Mouse (Mus musculus) thymus, postnatal 14 days (tissue): Measurements from ENCODE around the gene Wdr13.
"Not testable (repeated sequence)": the region's sequence is repeated elsewhere in the genome, so short reads cannot be mapped to it uniquely, and the experiment has no call there.

Experiments used
- DNase-seq: peaks from one replicate; pipeline ENCODE4 v3.0.0; 2021

The Wdr13 gene

DNA sequence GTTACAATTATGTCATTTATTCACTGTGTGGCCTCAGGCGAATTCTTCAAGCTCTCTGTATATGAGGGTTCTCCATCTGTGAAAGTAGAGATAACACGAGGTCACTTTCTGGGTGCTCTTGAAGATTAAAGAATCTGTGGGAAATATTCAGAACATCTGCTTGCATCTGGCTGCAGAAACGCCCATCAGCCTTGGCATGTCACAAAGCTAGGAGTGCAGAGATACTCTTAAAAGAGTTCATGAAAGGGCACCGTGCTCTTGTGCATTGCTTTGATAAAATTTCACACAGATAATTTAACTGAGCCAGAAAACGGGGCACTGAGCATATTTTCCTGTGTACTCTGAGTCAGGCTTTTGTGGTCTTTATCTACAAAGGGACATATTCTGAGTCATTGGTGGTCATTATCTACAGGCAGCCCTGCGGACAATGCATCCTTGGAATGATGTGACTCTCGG lies 30.5 kb downstream of the Wdr13 start:
- no peak for DNase-seq

DNA sequence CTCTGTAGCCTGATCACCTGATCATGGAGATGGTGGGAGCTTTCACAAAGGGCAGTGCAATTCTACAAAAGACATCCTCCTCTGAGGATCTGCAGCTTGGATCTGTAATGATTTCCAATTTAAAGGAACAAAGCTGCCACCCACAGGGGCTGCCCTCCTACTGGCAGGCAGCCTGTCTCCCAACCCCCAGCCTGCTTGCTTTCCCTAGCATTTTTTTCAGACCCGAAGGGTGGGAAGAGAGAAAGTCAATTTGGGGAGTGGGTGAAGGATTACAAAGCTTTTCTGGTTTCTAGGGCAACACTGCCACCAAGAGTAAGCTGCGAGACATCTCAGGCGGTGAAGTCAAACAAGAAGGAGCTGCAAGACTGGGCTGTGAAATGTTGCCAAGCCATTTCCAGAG lies 31.7 kb downstream of the Wdr13 start:
- peak; percentile 19 for DNase-seq

DNA sequence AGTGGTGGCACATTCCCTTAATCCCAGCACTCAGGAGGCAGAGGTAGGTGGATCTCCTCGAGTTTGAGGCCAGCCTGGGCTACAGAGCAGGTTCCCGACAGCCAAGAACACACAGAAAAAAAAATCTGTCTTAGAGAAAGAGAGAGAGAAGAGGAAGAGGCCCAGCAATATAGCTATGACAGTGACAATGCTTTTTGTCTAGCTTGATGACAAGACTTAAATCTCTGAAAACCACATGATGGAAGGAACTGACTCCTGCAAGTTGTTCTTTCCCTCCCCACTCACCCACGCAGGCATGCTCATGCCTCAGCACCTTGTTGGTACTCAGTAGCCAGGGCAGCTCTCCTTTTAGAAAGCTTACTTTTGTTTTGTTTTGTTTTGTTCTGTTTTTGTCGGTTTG lies 33.3 kb downstream of the Wdr13 start:
- DNase-seq: no peak

DNA sequence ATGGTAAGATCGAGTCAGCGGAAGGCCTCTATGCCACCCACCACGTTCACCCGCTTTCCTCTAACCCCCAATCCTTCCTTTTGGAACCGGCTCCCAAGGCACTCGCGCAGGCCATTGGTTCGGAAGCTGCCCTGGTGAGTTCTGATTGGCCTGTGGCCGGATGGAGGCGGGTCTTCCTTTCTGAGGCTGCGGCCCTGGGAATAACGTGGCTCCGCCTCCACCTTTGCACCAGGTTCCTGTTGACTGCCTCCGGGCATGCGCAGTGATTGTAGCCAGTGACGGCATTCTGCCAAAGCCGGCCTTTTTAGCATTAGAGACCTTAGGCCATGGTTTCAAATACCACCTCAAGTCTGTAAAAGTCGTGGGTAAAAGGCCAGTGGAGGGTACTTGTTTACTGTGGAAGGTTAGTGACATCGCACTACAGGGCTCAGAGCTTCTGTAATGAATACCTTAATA lies 35.9 kb downstream of the Wdr13 start:
- DNase-seq: peak; percentile 95

DNA sequence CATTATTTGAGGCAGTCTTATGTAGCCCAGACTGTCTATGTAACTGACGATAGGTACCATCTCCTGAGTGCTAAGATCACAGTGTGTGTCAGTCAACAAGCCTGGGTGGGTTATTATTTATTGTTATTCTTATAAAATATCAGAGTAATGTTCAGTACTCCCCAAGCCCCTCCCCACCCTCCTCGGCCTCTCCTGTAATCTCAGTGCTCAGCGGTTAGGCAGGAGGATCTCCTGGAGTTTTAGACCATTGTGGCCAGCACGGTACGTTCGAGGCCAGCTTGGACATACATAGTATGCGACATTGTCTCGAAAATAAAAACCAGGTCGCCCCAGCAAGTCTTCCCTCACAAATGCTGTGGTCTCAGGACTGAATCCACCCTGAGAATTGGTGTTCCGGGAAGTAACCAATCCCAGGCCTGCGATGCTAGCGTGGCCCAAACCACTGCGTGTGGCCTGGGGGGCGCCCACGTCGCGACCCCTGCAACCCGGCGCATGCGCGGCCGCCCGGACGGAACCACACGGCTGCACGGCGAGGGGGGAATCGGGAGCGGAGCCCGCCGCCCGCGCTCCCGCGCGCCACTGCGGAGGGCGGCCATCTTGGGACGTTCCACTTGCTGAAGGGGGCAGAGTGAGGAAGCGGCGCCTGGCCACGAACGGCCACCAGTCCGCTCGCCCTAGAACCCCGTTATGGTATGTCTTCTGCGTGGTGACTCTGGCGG lies 36.5 kb downstream of the Wdr13 start:
- peak; percentile 88 for DNase-seq

DNA sequence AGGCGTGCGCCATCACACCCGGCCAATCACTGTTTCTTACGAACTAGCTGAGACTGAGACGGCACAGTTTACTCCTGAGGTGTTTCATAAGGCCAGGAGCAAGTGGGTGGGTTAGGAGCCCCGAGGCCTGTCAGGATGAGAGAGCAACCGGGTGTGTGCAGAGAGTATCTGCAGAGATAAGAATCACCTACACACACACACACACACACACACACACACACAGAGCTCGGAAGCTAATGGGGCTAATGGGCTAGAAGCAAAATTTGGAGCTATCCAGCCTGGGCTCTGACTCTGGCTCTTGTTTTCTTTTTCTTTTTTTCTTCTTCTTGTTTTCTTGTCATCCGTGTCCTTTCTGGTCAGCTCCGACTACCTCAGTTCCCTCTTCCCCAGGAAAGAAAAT lies 37.1 kb downstream of the Wdr13 start:
- no peak for DNase-seq

DNA sequence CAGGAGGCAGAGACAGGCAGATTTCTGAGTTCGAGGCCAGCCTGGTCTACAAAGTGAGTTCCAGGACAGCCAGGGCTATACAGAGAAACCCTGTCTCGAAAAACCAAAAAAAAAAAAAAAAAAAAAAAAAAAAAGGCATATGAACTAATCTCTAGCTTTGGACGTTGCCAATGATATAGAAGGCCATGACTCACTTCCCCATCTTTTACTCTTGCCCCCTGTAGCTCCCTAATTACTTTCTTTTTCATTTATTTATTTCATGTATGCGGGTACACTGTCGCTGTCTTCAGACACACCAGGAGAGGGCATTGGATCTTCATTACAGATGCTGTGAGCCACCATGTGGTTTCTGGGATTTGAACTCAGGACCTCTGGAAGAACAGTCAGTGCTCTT lies 41.7 kb downstream of the Wdr13 start:
- not testable (repeated sequence) for DNase-seq

DNA sequence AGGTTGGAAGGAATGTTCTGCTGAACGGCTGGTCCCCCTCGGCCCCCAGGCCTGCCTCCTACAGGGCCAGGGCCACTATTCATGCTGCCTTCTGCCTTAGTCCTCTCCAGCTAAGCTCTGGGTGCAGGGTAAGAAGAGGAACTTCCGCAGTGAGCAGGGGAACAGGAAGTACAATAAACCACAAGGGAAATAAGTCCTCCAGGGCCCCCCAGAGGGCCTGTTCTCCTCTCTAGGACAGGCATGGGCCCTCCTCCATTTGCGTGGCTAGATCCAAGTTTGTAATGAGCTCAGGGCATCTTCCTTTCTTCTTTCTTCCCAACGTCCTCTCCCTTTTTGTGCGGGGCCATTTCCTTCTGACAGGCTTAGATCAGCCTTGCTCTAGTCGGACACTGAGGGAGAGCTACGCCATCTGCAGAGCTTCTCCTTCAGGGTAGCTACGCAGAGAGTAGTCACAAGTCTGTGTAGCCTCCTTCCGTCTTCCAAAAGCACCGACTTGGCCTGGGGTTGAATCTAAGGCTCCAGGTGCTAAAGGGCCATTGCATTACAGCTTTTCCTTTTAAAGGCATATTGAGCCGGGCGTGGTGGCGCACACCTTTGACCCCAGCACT lies 42.2 kb downstream of the Wdr13 start, which contains the start of gene Was:
Was (minus strand) TSS at position 153 of the 608 bp plus-strand sequence.
- DNase-seq: peak; percentile 69

DNA sequence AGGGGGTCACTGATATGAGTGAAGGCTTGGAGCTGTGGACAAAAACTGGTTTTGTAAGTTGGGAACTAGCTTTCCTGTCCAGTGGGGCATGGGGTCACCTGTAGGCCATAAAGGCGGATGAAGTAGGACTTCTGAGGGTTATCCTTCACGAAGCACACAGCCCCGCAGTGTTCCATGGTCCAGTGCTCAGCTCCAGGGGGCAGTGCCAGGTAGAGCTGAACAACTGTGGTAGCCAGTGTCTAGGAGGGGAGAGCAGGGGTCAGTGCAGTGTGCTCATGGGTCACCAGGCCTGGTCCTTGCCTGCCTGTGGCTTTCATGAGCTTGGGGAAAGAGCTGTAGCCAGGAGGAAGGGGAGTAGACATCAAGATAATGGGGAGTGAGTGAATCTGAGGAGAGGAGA lies 42.9 kb downstream of the Wdr13 start:
- peak; percentile 5 for DNase-seq

DNA sequence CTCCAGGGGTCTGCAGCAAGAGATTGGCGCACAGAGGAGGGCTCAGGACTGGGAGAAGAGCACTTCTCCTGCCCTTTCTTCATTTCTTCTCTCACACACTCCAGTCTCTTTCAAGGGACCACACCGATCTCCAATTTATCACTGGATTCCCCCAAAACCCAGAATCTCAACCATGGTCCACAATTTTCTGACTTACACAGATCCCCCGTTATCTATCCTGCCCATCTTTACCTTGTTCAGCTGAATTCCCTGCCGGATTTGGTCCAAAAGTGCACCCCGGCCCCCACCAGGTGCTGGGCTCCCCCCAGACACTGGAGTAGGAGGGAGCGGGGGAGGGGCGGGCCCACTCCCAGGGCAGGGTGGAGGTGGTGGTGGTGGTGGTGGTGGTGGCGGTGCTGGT lies 47.1 kb downstream of the Wdr13 start:
- no peak for DNase-seq

DNA sequence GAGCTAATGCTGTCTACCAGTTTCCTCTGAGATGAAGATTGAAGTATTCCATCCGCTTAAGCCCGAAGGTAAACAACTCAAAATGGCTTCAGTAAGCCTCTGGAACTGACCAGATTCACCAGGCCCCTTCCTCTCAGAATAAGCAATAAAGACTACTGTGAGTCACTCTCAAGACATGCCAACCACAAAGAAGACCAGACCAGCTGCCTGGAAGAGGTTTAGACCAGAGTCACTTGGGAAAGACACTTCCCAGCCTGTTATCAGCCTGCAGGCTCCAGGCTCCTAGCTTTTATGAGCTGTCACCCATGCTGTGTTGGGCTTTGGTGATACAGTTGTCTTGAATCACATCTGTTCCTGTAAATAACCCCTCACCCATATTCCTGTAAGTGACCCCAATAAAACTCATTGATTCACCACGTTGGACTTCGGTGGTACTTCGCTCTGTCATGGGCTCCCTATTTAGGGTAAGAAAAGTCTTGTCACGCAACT lies 47.9 kb downstream of the Wdr13 start:
- DNase-seq: no peak

DNA sequence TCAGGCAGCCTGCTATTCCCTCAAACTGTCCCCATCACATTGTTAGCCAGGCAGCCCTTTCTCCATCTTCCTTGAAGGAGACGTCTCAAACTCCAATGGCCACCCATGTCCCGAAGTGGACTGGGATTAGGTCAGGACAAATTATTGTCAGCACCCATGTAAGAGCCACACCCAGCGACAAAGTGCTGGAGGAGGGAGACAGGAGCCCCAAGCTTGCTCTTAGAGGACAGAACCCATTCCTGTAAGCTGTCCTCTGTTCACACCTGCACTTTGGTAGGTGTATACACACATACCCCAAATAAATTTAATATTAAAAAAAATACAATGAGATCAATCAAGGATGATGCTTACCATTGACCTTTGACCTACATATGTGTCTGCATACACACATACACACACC lies 57.6 kb downstream of the Wdr13 start:
- DNase-seq: no peak

DNA sequence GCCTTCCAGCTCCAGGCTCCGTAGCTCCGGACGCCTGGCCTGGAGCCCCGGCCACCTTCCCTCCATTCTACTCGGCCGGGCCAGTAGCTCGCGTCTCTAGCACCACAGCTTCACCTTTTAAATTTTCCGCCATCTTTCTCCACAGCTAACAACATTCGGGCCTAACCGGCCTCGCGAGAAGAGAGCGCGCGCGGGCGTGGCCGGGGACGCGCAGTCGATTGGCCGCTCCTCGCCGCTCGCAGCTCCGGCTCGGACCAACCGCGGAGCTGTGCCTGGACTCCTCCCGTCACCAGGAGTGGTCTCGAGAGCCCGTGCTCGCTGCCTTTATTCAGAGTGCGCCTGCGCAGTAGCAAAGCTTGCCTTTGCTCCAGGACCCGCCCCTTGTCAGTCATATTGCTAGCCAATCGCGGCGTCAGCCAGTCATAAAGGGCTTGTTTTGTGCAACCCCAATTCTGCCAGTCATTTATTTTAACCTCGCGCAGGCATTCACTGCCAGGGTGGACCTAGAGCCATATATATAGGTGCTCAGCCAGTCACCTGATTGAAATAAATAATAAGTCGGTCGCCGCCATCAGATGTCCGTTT lies 58.2 kb downstream of the Wdr13 start, which contains the start of gene Suv39h1:
Suv39h1 (minus strand) TSS at position 331 of the 585 bp plus-strand sequence.
- peak; percentile 92 for DNase-seq

DNA sequence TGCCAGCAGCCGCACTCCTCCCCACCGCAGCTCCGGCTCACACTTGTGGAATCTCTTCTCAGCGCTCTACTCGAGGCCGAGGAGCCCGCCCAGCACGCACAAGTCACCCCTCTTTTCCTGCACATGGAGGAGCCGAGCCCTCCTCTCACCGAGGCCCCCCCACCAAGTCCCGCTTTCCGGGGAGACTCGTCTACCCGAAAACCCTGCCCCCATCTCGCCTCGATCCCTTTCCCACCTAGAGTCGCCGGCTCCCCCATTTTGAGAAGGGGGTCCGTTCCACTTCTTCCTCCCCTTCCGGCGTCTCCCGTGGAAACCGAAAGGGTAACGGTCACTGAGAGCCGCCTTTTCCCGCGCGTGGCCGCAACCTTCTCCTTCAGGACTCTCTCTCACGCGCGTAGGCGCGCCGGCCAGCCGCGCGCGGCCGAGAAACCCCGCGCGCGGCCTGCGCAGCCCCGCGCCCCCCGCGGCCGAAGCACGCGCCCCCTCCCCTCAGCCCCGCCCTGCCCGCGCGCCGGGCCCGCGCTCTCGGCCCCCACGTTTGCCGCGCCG lies 58.7 kb downstream of the Wdr13 start:
- DNase-seq: peak; percentile 67
